Mouse (Mus musculus) erythroblast, embryonic 14.5 days (primary cell): Measurements from ENCODE around the gene F2rl2.

Experiments
- GATA1 ChIP-seq: IDR thresholded peaks from 2 replicates; pipeline ENCODE4 v1.6.1; 2012; ENCODE audit warnings: low read length, inconsistent platforms, mixed read lengths
- TAL1 ChIP-seq: IDR thresholded peaks from 3 replicates; pipeline ENCODE4 v1.6.1; 2012; ENCODE audit warnings: low read length, inconsistent platforms, mixed read lengths

DNA sequence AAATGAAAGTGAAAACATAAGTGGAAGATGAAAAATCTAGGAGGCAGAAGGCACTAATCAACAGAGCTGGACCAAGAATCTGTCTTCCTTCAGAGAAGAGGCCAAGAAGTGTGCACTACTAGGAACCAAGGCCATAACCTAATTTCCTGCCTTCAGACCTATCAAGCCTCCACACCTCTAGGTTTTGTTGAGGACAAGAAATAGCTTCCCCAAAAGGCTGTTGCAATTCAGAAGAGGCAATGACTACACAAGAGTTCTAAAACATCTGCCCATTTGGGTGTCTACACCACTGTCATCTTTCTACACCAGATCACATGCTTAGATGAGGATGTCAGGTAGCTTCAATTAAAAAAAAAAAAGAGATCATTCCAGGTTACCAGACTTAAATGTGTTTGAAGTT lies 15.4 kb downstream of the F2rl2 start:
- no peak for TF ChIP-seq TAL1
- TF ChIP-seq GATA1, result no peak
